Mouse (Mus musculus) liver, embryonic 13.5 days (tissue): ENCODE data around the gene Zfand5. TPM values are rescaled to one million over a fixed set of nuclear protein-coding genes. Genes with fewer than 3 reads are reported as not detected.
"Not testable (repeated sequence)": the region's sequence is repeated elsewhere in the genome, so short reads cannot be mapped to it uniquely, and the experiment has no call there.

Experiments
- ATAC-seq: fragments of 200-750 bp; cut with Nextera tagmentation; 2 replicates; pipeline ENCODE4 v1.8.0; 2017; ENCODE audit warnings: low read depth, mild to moderate bottlenecking, moderate number of reproducible peaks, moderate library complexity
- DNase-seq: peaks from one replicate; pipeline ENCODE4 v3.0.0; 2022
- H3K27ac ChIP-seq: fragments of 300-500 bp; sonication (generic); 2 replicates; pipeline ENCODE4 v1.5.1; 2015; ENCODE audit warnings: moderate library complexity, mild to moderate bottlenecking, inconsistent platforms
- H3K27me3 ChIP-seq: fragments of 300-500 bp; sonication (generic); 2 replicates; pipeline ENCODE4 v1.6.1; 2015; ENCODE audit warnings: mild to moderate bottlenecking, inconsistent platforms
- H3K36me3 ChIP-seq: fragments of 300-500 bp; sonication (generic); 2 replicates; pipeline ENCODE4 v1.6.1; 2015; ENCODE audit warnings: mild to moderate bottlenecking, inconsistent platforms
- H3K4me1 ChIP-seq: fragments of 300-500 bp; sonication (generic); replicated peaks from 2 replicates; pipeline ENCODE4 v1.6.1; 2015; ENCODE audit warnings: inconsistent platforms
- H3K4me2 ChIP-seq: fragments of 300-500 bp; sonication (generic); 2 replicates; pipeline ENCODE4 v1.6.1; 2015; ENCODE audit warnings: inconsistent platforms, mild to moderate bottlenecking, moderate library complexity
- H3K4me3 ChIP-seq: fragments of 300-500 bp; sonication (generic); replicated peaks from 2 replicates; pipeline ENCODE4 v1.5.1; 2015; ENCODE audit warnings: mild to moderate bottlenecking, inconsistent platforms
- H3K9ac ChIP-seq: fragments of 300-500 bp; sonication (generic); 2 replicates; pipeline ENCODE4 v1.6.1; 2015; ENCODE audit warnings: mild to moderate bottlenecking, inconsistent platforms
- H3K9me3 ChIP-seq: fragments of 300-500 bp; sonication (generic); replicated peaks from 2 replicates; pipeline ENCODE4 v1.6.1; 2016; ENCODE audit warnings: inconsistent platforms
- WGBS: fragments of 180-500 bp; shearing (Covaris S2); methylation state at CpG from one replicate; pipeline ENCODE4 v1.1.7; 2015; ENCODE audit not compliant: insufficient replicate concordance; 5-methylcytosine and 5-hydroxymethylcytosine counted together
- polyA plus RNA-seq: library from polyadenylated mRNA; unstranded; fragments of >200 nt; fragmentation: Nextera tagmentation; extraction: Ambion mirVana; gene quantifications from 2 replicates; pipeline ENCODE4 v1.2.1, GENCODE M21; 2015

Gene Zfand5
- polyA plus RNA-seq: 36.8 and 38.6 TPM in 2 replicates

- Histone ChIP-seq H3K4me1 (peaks cover 23% of the 10 kb centered on the region), H3K4me3 (peak within 1 kb of the TSS; percentile 98), H3K9ac (peak within 1 kb of the TSS; percentile 100), H3K4me2 (peak within 1 kb of the TSS; percentile 86), H3K27me3 (no peaks in the 10 kb centered on the region), H3K9me3 (no peaks in the 10 kb centered on the region), H3K36me3 (peaks cover 8% of the 10 kb centered on the region), H3K27ac (peak within 1 kb of the TSS; percentile 99)
- peak; percentile 95 for DNase-seq
- peak; percentile 86 for ATAC-seq
- WGBS: under 1% methylated on average over 114 of the region's 118 CpGs
Measured at GRCm38 (mm10) chr19:21271741-21272654, at the start of gene Zfand5. Gene Zfand5 (plus strand): TSS chr19:21272278.

DNA sequence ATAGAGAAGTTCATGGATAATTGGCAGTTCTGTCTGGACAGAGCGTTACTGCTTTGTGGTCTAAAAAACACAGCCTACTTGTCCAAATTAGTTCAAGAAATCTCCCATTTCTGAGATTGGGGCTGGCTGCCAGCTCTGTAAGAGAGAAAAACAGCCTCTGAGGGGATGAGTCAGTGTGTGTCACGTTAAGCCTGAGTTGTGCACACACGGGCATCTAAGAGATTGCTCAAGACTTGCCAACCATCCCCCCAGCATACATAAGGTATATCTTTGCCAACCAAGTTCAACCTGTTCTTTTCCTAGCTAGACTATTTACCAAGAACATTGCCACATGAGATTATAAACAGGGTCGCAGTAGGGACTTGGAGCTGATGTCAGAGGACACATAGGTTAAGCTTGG lies 44.9 kb upstream of the Zfand5 start:
- no peaks in the 10 kb centered on the region for H3K27me3 ChIP-seq
- H3K36me3 ChIP-seq: no peaks in the 10 kb centered on the region
- H3K4me1 ChIP-seq: no peaks in the 10 kb centered on the region
- DNase-seq: no peak
- no peak overlapping the region for H3K9ac ChIP-seq
- no peak overlapping the region for H3K4me3 ChIP-seq
- no peaks in the 10 kb centered on the region for H3K9me3 ChIP-seq
- WGBS: 61% methylated on average over 4 of the region's 4 CpGs
- no peak overlapping the region for H3K27ac ChIP-seq
- no peak for ATAC-seq
- no peak overlapping the region for H3K4me2 ChIP-seq

GRCm38 (mm10) chr19:21227754-21228153 lies 44.3 kb upstream of the Zfand5 start:
- H3K27ac ChIP-seq: no peak overlapping the region
- H3K4me3 ChIP-seq: no peak overlapping the region
- 65% methylated on average over 2 of the region's 2 CpGs for WGBS
- H3K9ac ChIP-seq: no peak overlapping the region
- H3K36me3 ChIP-seq: no peaks in the 10 kb centered on the region
- H3K27me3 ChIP-seq: no peaks in the 10 kb centered on the region
- H3K4me2 ChIP-seq: no peak overlapping the region
- no peaks in the 10 kb centered on the region for H3K4me1 ChIP-seq
- H3K9me3 ChIP-seq: no peaks in the 10 kb centered on the region
- DNase-seq (no peak), ATAC-seq (no peak)

- not testable (repeated sequence) for H3K4me1 ChIP-seq, H3K36me3 ChIP-seq, DNase-seq, H3K9me3 ChIP-seq, H3K4me2 ChIP-seq, H3K27ac ChIP-seq, H3K4me3 ChIP-seq, ATAC-seq, H3K27me3 ChIP-seq, H3K9ac ChIP-seq
- 31% methylated on average over 2 of the region's 2 CpGs for WGBS
Measured at GRCm38 (mm10) chr19:21248730-21249129, 23.3 kb upstream of the Zfand5 start.

- no peak overlapping the region for H3K4me2 ChIP-seq
- H3K36me3 ChIP-seq: no peaks in the 10 kb centered on the region
- H3K4me3 ChIP-seq: no peak overlapping the region
- DNase-seq (no peak), ATAC-seq (no peak)
- no peaks in the 10 kb centered on the region for H3K4me1 ChIP-seq
- no peak overlapping the region for H3K27ac ChIP-seq
- H3K9me3 ChIP-seq: no peaks in the 10 kb centered on the region
- no peaks in the 10 kb centered on the region for H3K27me3 ChIP-seq
- no peak overlapping the region for H3K9ac ChIP-seq
- 73% methylated on average over 2 of the region's 2 CpGs for WGBS
Measured at GRCm38 (mm10) chr19:21253846-21254245, 18.2 kb upstream of the Zfand5 start.

- H3K4me1 ChIP-seq: no peaks in the 10 kb centered on the region
- 63% methylated on average over 3 of the region's 3 CpGs for WGBS
- H3K27me3 ChIP-seq: no peaks in the 10 kb centered on the region
- no peak for ATAC-seq
- H3K9ac ChIP-seq: no peak overlapping the region
- H3K4me2 ChIP-seq: no peak overlapping the region
- no peaks in the 10 kb centered on the region for H3K36me3 ChIP-seq
- no peak for DNase-seq
- H3K9me3 ChIP-seq: no peaks in the 10 kb centered on the region
- H3K4me3 ChIP-seq: no peak overlapping the region
- no peak overlapping the region for H3K27ac ChIP-seq
Measured at GRCm38 (mm10) chr19:21255920-21256319, 16.2 kb upstream of the Zfand5 start.

DNA sequence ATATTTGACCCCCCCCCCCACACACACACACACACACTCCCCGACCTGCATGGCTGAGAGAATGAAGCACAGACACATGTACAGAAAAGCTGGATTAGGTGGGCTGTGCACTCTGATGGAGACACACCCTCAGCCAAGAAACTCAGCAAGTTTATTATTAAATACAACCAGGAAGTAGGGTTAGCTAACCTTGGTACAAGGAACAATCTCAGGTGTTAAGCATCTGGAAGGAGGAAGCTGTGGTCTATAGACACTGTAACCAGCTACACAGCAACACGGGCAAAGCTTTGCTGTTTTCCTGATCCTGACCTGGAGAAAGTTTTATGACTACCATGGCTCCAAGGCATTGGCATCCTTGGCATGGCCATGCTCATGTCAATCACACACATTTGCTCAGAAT lies 12.6 kb upstream of the Zfand5 start:
- H3K9me3 ChIP-seq: no peaks in the 10 kb centered on the region
- no peaks in the 10 kb centered on the region for H3K36me3 ChIP-seq
- no peaks in the 10 kb centered on the region for H3K4me1 ChIP-seq
- H3K9ac ChIP-seq: no peak overlapping the region
- H3K4me3 ChIP-seq: no peak overlapping the region
- no peak for ATAC-seq
- H3K4me2 ChIP-seq: no peak overlapping the region
- H3K27ac ChIP-seq: no peak overlapping the region
- no peaks in the 10 kb centered on the region for H3K27me3 ChIP-seq
- no peak for DNase-seq
- WGBS: 49% methylated on average over 2 of the region's 2 CpGs

DNA sequence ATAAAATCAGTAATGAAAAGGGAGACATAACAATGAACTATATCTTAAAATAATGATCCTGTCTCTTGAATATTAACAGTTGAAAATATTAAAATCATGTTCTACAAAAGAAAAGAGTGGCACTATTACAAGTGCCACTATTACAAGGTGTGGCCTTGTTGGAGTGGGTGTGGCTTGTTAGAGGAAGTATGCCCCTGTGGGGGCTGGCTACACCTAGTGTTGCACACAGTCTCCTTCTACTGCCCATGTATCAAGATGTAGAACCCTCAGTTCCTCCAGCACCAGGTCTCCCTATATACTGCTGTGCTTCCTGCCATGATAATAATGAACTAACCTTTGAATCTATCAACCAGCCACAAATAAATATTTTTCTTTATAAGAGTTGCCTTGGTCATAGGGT lies 11.8 kb upstream of the Zfand5 start:
- no peak for ATAC-seq
- H3K4me1 ChIP-seq: no peaks in the 10 kb centered on the region

DNA sequence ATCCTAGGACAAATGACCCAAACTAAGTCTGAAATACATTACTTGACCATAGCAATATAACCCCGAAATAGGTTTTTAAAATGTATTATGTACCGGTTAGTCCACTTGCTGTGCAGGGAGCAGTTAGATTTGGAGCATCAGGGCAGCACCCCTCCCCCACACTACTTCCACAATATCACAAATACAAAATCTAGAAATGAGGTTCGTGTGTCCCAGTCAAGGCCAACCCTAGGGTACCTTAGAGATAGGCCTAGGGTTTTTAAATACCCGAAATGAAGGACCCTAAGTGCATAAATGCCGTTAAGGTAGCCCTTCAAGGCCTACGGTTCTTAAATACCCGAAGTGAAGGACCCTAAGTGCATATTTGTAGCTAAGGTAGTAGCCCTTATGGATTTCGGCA lies 892 bp upstream of the Zfand5 start:
- ATAC-seq: no peak
- peak overlapping the region; percentile 98 for H3K4me3 ChIP-seq
- no peak for DNase-seq
- H3K4me2 ChIP-seq: peak overlapping the region; percentile 86
- peak overlapping the region; percentile 92 for H3K27ac ChIP-seq
- H3K9ac ChIP-seq: peak overlapping the region; percentile 83
- H3K27me3 ChIP-seq: no peaks in the 10 kb centered on the region
- H3K4me1 ChIP-seq: peaks cover 21% of the 10 kb centered on the region
- no peaks in the 10 kb centered on the region for H3K36me3 ChIP-seq
- H3K9me3 ChIP-seq: no peaks in the 10 kb centered on the region
- WGBS: 21% methylated on average over 8 of the region's 8 CpGs

More for the DNA sequence above, 11.8 kb upstream of the Zfand5 start:
- Histone ChIP-seq H3K4me3 (no peak overlapping the region), H3K27ac (no peak overlapping the region), H3K27me3 (no peaks in the 10 kb centered on the region), H3K4me2 (no peak overlapping the region), H3K36me3 (no peaks in the 10 kb centered on the region), H3K9ac (no peak overlapping the region), H3K9me3 (no peaks in the 10 kb centered on the region)
- no peak for DNase-seq

DNA sequence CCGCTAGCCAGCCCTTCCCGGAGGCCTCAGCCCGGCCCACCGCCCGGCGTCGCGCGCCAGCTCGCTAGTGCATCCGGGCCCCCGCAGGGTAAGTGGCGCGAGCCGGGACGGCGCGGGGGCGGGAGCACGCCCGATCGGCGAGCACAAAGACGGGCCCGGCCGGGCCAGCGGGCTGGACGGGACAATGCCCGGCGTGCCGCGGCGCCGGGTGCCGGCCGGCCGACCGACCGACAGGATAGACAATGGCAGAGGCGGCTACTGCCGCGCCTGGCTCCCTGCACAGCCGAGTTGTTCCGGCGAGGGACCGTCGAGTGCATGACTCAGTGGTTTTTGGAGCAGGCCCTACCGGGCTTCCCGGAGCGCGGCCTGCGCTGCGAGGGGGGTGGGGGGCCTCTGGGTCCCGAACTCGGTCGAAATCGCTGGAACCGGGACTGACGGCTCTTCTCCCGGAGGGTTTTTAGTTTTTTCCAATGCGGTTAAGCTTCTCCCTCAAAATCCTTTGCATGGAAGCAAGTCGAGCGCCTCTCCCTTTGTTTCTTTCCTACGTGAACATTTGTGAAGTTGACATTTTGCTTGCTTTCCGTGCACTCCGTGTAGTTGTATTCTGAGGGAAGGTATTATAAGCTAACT lies 692 bp downstream of the Zfand5 start:
- Histone ChIP-seq H3K4me1 (peaks cover 24% of the 10 kb centered on the region), H3K4me3 (peak overlapping the region; percentile 98)
- WGBS: under 1% methylated on average over 66 of the region's 66 CpGs

DNA sequence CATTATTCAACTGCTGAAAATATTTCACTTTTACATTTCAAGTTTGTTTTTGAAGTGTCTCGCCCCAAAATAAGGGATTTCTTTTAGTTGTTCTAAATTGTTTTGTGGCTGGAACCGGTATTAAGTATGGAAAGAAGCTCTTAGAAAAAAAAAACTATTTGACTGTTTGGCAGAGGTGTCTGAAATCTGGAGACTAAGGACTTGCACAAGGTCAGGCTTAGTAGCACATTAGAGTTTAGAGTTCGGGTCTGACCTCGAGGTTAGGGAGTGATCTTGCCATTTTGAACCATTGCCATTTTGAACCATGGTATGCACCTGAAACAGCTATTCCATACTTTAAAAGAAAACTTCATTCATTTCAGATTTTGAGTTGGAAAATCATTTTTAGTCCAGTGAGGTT lies 1.4 kb downstream of the Zfand5 start:
- H3K4me3 ChIP-seq: peak overlapping the region; percentile 98
- no peaks in the 10 kb centered on the region for H3K27me3 ChIP-seq
- ATAC-seq (no peak), DNase-seq (peak; percentile 8)
- H3K9ac ChIP-seq: peak overlapping the region; percentile 79
- no peaks in the 10 kb centered on the region for H3K9me3 ChIP-seq
- H3K4me1 ChIP-seq: peaks cover 24% of the 10 kb centered on the region
- peak overlapping the region; percentile 71 for H3K4me2 ChIP-seq
- WGBS: under 1% methylated on average over 4 of the region's 4 CpGs
- peaks cover 19% of the 10 kb centered on the region for H3K36me3 ChIP-seq
- peak overlapping the region; percentile 76 for H3K27ac ChIP-seq

More for the DNA sequence above, 692 bp downstream of the Zfand5 start:
- DNase-seq (peak; percentile 75), ATAC-seq (peak; percentile 66)
- Histone ChIP-seq H3K27me3 (no peaks in the 10 kb centered on the region), H3K27ac (peak overlapping the region; percentile 99), H3K36me3 (peaks cover 15% of the 10 kb centered on the region), H3K9ac (peak overlapping the region; percentile 100), H3K4me2 (peak overlapping the region; percentile 71), H3K9me3 (no peaks in the 10 kb centered on the region)
